Mouse (Mus musculus) liver, embryonic 14.5 days (tissue): ENCODE results near the gene Plekhh3. TPM values are rescaled to one million over a fixed set of nuclear protein-coding genes. Genes with fewer than 3 reads are reported as not detected.
"Not testable (repeated sequence)": the region's sequence is repeated elsewhere in the genome, so short reads cannot be mapped to it uniquely, and the experiment has no call there.

Experiments used
- ATAC-seq: fragments of 200-750 bp; cut with Nextera tagmentation; 2 replicates; pipeline ENCODE4 v1.8.0; 2017; ENCODE audit warnings: moderate number of reproducible peaks, mild to moderate bottlenecking, moderate library complexity; ENCODE audit not compliant: insufficient read depth
- DNase-seq, 3 experiments: peaks; one replicate each; pipeline ENCODE4 v3.0.0-alpha.2; 2012 to 2013; ENCODE audit warnings: low read depth in 3 of 3, low spot score in 3 of 3
- H3K27ac ChIP-seq: fragments of 300-500 bp; sonication (generic); 2 replicates; pipeline ENCODE4 v1.5.1; 2014; ENCODE audit warnings: moderate library complexity, mild to moderate bottlenecking, control low read depth, inconsistent platforms
- H3K27me3 ChIP-seq: fragments of 300-500 bp; sonication (generic); 2 replicates; pipeline ENCODE4 v1.6.1; 2014; ENCODE audit warnings: mild to moderate bottlenecking, low read length, moderate library complexity; ENCODE audit not compliant: control insufficient read depth, insufficient read depth
- H3K36me3 ChIP-seq: fragments of 300-500 bp; sonication (generic); replicated peaks from 2 replicates; pipeline ENCODE4 v1.6.1; 2014; ENCODE audit warnings: low read depth; ENCODE audit not compliant: control insufficient read depth, insufficient read depth
- H3K4me1 ChIP-seq, 2 experiments: fragments of 200-500 bp in 1 of 2; fragments of 300-500 bp in 1 of 2; sonication (generic) in 1 of 2; replicated peaks; 2 replicates each; pipeline ENCODE4 v1.6.1; 2012 to 2014; ENCODE audit warnings: antibody characterized with exemption in 1 of 2, inconsistent platforms in 1 of 2, low read length in 1 of 2; ENCODE audit not compliant: control insufficient read depth in 2 of 2, insufficient read depth in 2 of 2
- H3K4me2 ChIP-seq: fragments of 300-500 bp; sonication (generic); 2 replicates; pipeline ENCODE4 v1.6.1; 2014; ENCODE audit warnings: low read depth, mild to moderate bottlenecking, control low read depth, moderate library complexity
- H3K4me3 ChIP-seq, 2 experiments: fragments of 200-500 bp in 1 of 2; fragments of 300-500 bp in 1 of 2; sonication (generic) in 1 of 2; 2 replicates each; pipeline ENCODE4 v1.5.1; 2012 to 2014; ENCODE audit warnings: low read depth in 2 of 2, low read length in 2 of 2, mild to moderate bottlenecking in 2 of 2, control low read depth in 1 of 2, inconsistent platforms in 1 of 2, moderate library complexity in 1 of 2; ENCODE audit not compliant: insufficient read depth in 1 of 2
- H3K9ac ChIP-seq: fragments of 300-500 bp; sonication (generic); replicated peaks from 2 replicates; pipeline ENCODE4 v1.6.1; 2014; ENCODE audit warnings: mild to moderate bottlenecking, control low read depth, moderate library complexity
- H3K9me3 ChIP-seq: fragments of 300-500 bp; sonication (generic); 2 replicates; pipeline ENCODE4 v1.6.1; 2016; ENCODE audit warnings: low read length, mixed read lengths; ENCODE audit not compliant: control insufficient read depth
- CTCF ChIP-seq: IDR thresholded peaks from 2 replicates; pipeline ENCODE4 v1.5.1; 2016; ENCODE audit warnings: antibody characterized with exemption, low read depth, control low read depth
- EP300 ChIP-seq: IDR thresholded peaks from 2 replicates; pipeline ENCODE4 v1.6.1; 2016; ENCODE audit warnings: antibody characterized with exemption, low read depth
- WGBS: fragments of 180-500 bp; shearing (Covaris S2); extraction: QIAGEN DNeasy Blood & Tissue Kit; methylation state at CpG from one replicate; pipeline ENCODE4 v1.1.7; 2014; ENCODE audit not compliant: insufficient replicate concordance; 5-methylcytosine and 5-hydroxymethylcytosine counted together
- polyA plus RNA-seq, 2 experiments: library from polyadenylated mRNA; depleted of rRNA in 1 of 2; stranded (reverse) in 1 of 2; unstranded in 1 of 2; fragments of >200 nt; fragmentation: Nextera tagmentation in 1 of 2; extraction: Ambion mirVana in 1 of 2; gene quantifications; 2 replicates each; pipeline versions ENCODE4 v1.2.1 to v1.2.3; 2012 to 2014

The Plekhh3 gene
- polyA plus RNA-seq, 2 experiments, result 1.0 to 1.1 TPM

DNA sequence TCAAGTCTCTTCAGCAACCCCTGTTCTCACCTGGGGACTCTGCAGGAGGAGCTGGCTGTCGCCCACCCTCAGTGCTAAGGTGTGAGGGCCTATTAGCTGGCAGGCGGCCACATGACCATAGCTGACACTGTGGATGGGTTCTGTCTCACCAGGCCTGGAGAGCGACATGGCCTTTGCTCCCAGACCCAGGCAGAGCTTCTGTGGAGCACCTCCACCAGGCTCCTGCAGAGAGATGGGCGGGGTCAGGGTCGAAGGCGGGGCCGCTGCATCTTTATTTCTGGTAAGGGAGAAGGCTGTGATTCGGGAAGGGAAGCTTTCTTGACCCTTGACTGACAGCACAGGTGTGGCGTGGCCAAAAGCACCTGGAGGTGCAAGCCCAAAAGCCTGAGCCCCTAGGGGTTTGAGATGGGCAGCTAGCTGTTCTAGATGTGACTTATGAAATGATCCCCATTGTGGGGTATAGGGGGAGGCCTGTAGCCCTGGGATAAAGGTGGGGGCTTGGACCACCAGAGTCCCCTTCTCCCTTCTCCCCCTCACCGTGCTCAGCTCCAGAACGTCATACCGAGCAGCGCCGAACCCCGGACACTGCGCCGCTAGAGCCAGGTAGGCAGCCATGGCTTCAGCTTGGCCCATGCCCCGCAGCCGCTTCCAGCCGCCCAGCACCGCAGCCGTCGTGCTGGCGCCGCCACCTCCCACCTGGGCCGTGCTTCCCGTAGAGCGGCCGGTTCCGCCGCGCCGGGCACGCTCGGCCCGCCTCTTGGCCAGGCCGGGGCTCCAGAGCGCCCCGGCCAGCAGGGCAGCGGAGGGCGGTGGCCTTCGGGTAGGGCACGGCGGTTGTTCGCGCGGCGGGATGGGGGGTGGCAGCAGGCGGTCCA, 7.4 kb downstream of the Plekhh3 start:
- Histone ChIP-seq H3K27ac (no peak overlapping the region), H3K4me1 (no peaks in the 10 kb centered on the region), H3K36me3 (no peaks in the 10 kb centered on the region), H3K27me3 (peaks cover 69% of the 10 kb centered on the region), H3K9ac (no peak overlapping the region), H3K9me3 (no peaks in the 10 kb centered on the region), H3K4me2 (peak overlapping the region; percentile 24), H3K4me3 (peak overlapping the region in 1 of 2 experiments; percentile 12; a peak in 1 of 4 replicates)
- WGBS, result 26% methylated on average over 49 of the region's 49 CpGs
- DNase-seq (no peak), ATAC-seq (no peak)
- no peak for TF ChIP-seq CTCF
- no peak for TF ChIP-seq EP300

DNA sequence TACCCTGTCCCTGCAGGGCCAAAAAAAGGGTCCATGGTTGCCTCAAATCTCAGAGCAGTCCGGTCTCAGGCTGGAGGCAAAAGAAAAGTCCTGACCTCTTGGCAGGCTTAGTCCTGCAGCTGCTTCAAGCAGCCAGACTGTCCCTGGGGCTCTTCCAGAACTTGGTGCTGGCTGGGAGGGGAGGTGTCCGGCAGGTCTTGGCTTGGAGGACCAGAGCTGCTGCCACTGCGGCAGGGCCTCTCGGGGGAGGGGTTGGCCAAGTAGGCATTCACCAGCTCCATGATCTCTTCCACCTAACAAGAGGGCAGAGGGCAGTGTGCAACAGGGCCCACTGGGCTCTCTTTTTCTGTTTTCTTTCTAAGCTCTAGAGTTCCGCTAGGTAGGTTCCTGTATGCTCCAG, 8.4 kb downstream of the Plekhh3 start:
- no peak for ATAC-seq
- Histone ChIP-seq H3K4me3 (no peak overlapping the region), H3K9ac (no peak overlapping the region), H3K4me2 (no peak overlapping the region), H3K27me3 (peaks cover 67% of the 10 kb centered on the region), H3K4me1 (no peaks in the 10 kb centered on the region), H3K9me3 (no peaks in the 10 kb centered on the region), H3K36me3 (no peaks in the 10 kb centered on the region), H3K27ac (no peak overlapping the region)
- DNase-seq, result no peak
- TF ChIP-seq CTCF, result no peak
- TF ChIP-seq EP300, result no peak
- 62% methylated on average over 5 of the region's 5 CpGs for WGBS

DNA sequence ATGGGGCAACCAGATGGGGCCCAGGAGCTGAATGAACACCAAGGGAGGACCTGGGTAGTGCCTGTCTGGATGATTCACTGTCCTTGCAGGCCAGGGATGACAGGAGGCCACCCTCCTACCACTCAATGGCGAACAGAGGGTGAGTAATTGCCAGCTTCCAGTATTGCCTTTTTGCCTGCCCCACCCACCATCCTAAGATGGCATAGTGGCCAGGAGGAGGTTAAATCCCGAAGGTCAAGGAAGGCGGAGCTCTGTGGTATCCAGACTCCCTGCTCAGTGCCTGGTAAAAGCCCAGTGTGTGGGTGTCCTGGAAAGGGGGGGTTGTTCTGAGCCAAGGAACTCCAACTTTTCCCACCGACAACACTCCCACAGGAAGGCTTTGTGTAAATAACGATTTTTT, 8.8 kb downstream of the Plekhh3 start:
- no peak overlapping the region for H3K9ac ChIP-seq
- H3K27ac ChIP-seq, result no peak overlapping the region
- H3K9me3 ChIP-seq, result no peaks in the 10 kb centered on the region
- no peak overlapping the region for H3K4me2 ChIP-seq
- TF ChIP-seq CTCF (no peak), EP300 (no peak)
- no peaks in the 10 kb centered on the region for H3K4me1 ChIP-seq
- DNase-seq (no peak), ATAC-seq (no peak)
- WGBS, result 44% methylated on average over 5 of the region's 5 CpGs
- no peak overlapping the region for H3K4me3 ChIP-seq
- H3K27me3 ChIP-seq, result peaks cover 67% of the 10 kb centered on the region
- H3K36me3 ChIP-seq, result no peaks in the 10 kb centered on the region

DNA sequence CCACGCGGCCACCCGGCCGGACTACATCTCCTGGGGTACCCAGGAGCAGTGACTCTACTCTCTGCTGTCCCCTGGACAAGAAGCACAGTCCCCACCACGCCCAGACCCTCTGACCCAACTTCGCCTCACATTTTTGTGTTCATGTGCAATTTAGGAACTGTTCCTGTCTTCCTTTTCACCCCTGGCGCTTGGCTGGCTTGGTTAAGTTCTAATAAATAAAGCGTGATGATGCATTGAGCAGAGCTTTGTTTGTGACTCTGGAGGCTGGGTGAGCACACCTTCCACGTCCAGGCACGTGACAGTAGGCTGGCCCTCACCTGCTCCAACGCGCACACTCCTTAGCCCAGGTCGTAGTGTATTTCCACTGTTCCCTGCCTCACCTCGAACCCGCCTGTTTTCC, 9.6 kb downstream of the Plekhh3 start:
- no peak overlapping the region for H3K4me2 ChIP-seq
- TF ChIP-seq EP300 (no peak), CTCF (no peak)
- H3K9me3 ChIP-seq, result no peaks in the 10 kb centered on the region
- no peak overlapping the region for H3K9ac ChIP-seq
- no peaks in the 10 kb centered on the region for H3K36me3 ChIP-seq
- DNase-seq, result no peak
- no peak for ATAC-seq
- WGBS, result 67% methylated on average over 15 of the region's 15 CpGs
- peaks cover 64% of the 10 kb centered on the region for H3K27me3 ChIP-seq
- no peak overlapping the region for H3K27ac ChIP-seq
- H3K4me1 ChIP-seq, result no peaks in the 10 kb centered on the region
- H3K4me3 ChIP-seq, result no peak overlapping the region

DNA sequence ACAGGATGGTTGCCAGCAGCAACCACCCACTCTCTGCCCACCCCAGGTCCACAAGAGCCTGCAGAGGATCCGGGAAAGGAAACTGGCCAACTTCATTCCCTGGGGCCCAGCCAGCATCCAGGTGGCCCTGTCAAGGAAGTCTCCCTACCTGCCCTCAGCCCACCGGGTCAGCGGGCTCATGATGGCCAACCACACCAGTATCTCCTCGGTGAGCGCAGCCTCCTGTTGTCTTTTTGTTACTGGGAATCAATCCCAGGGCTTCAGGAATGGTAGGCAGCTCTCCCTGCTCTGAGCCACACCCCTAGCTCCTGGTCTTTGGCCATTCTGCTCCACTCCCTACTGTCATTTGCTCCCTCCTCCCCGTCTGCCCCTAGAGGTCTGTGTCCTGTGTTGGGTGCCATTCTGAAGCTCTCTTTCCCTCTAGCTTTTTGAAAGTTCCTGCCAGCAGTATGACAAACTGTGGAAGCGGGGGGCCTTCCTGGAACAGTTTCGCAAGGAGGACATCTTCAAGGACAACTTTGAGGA, 10.1 kb downstream of the Plekhh3 start:
- H3K4me1 ChIP-seq, H3K9me3 ChIP-seq, H3K4me3 ChIP-seq, H3K27ac ChIP-seq, H3K36me3 ChIP-seq, H3K4me2 ChIP-seq, DNase-seq, H3K9ac ChIP-seq, ATAC-seq: not testable (repeated sequence)
- WGBS, result 60% methylated on average over 6 of the region's 8 CpGs
- peaks cover 64% of the 10 kb centered on the region for H3K27me3 ChIP-seq

DNA sequence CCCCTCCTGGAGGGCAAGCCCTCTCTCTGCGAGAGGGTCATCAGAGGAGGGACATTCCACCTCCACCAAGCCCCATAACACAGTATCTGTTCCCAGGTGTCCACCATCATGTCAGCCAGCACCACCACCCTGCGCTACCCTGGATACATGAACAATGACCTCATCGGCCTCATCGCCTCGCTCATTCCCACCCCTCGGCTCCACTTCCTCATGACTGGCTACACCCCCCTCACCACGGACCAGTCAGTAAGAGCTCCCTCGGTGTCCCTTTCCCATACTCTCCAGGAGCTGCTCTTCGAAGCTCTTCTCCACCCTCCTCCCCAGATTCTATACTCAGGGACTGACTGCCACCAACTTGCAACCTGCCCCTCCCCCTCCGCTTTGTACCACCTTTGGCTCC, 11.0 kb downstream of the Plekhh3 start:
- ATAC-seq, H3K4me1 ChIP-seq, H3K9ac ChIP-seq, H3K36me3 ChIP-seq, H3K27ac ChIP-seq, H3K4me2 ChIP-seq, H3K4me3 ChIP-seq, DNase-seq, H3K9me3 ChIP-seq: not testable (repeated sequence)
- WGBS, result 52% methylated on average over 8 of the region's 10 CpGs
- H3K27me3 ChIP-seq, result peaks cover 64% of the 10 kb centered on the region
